In the genomic region with DNA sequence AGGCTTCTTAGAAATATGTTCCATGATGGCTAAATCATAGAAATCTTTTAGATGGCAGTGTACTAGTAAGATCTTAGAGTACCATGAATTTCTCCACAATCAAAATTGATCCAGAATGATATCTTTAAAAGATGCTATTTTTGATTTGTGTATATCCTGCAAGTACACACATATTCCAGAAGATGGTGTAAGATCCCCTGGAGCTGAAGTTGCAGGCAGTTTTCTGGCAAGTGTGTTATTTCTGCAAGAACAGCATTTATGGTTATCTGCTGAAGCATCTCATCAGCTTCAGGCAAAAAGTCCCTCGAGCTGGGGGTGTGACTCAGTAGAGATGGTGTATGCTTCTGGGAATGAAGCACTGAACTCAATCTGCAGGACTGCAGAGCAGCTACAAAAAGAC, we compare ENCODE assay signal across 33 mouse cellular contexts.
DNase-seq lines count a peak whose midpoint lies in the region; ATAC-seq and TF ChIP-seq lines count a peak whose summit lies in the region.
"Had no signal": no experiment of that assay in that cellular context is flagged by ENCODE, and none has a peak within 500 bp of the region (broad histone marks: within the 10 kb centered on the region; RNA-seq: fewer than 3 reads in every experiment).

No protein-coding gene starts in this region.

- intact Hi-C loops in left cerebral cortex, adult 2 months (cut with DNase I): loop anchor here (5.0 to 10.0 kb wide), 5 partner anchors 316 to 1509 kb away; no protein-coding TSS in a partner anchor

- no peaks in the 10 kb centered on the region for H3K27me3 ChIP-seq in Patski
- H3K27me3 ChIP-seq: forebrain, embryonic 12.5 days; heart, embryonic 15.5 days; hindbrain, embryonic 13.5 days; limb, embryonic 13.5 days; lung, embryonic 15.5 days; megakaryocyte, embryonic 14.5 days; midbrain, embryonic 12.5 days; neural tube, embryonic 15.5 days had no signal

- peak; percentile 37 for TF ChIP-seq CTCF in left cerebral cortex, adult 2 months (IDR thresholded peaks at IDR 0.05)
- peak; percentile 13 for TF ChIP-seq CTCF in Patski (IDR thresholded peaks at IDR 0.05)

- H3K4me3 ChIP-seq in left cerebral cortex, adult 2 months: no peak overlapping the region
- H3K4me3 ChIP-seq: erythroblast, embryonic 14.5 days; forebrain, embryonic 12.5 days; heart, embryonic 10.5 days; heart, embryonic 15.5 days; hindbrain, embryonic 13.5 days; limb, embryonic 13.5 days; lung, embryonic 15.5 days; megakaryocyte, embryonic 14.5 days; midbrain, embryonic 12.5 days; neural tube, embryonic 15.5 days had no signal

- in situ Hi-C loops in Patski (cut with MboI; ENCODE audit: low pct_unique_long_range_greater_than_20kb): loop anchor here (5.0 to 25.0 kb wide), 2 partner anchors 1031 to 1211 kb away; no protein-coding TSS in a partner anchor

- H3K27ac ChIP-seq in left cerebral cortex, adult 2 months: no peak overlapping the region
- H3K27ac ChIP-seq: forebrain, embryonic 12.5 days; heart, embryonic 10.5 days; heart, embryonic 15.5 days; hindbrain, embryonic 13.5 days; limb, embryonic 13.5 days; lung, embryonic 15.5 days; midbrain, embryonic 12.5 days; neural tube, embryonic 15.5 days had no signal

- ATAC-seq in frontal cortex, adult (ENCODE audit: low TSS enrichment): peak; percentile 70
- no peak for ATAC-seq in Patski
- ATAC-seq: activated CD4-positive, CD25-positive, alpha-beta regulatory T cell, adult 4 months; CD4-positive, CD25-positive, alpha-beta regulatory T cell, adult 4 months; intestine, postnatal 0 days had no signal

- POLR2A ChIA-PET in Patski (lab: Charles Lee): interaction anchor here (0.5 to 0.6 kb wide), 2 partner anchors 12 to 1036 kb away, joined by 4 read pairs; no protein-coding TSS in a partner anchor

- no peak for DNase-seq in frontal cortex, postnatal 10 days (ENCODE audit: low spot score in 2 of 2)
- no peak for DNase-seq in left cerebral cortex, adult 2 months (ENCODE audit: extremely low spot score in 1 of 2, low spot score in 2 of 2)
- no peak for DNase-seq in left cerebral cortex, adult 11 months (ENCODE audit: low spot score)
- DNase-seq in Patski (ENCODE audit: low read depth, low spot score): no peak
- no peak for DNase-seq in adrenal gland, postnatal 14 days
- DNase-seq in adrenal gland, adult 18-20 months (ENCODE audit: low spot score in 2 of 2): no peak
- DNase-seq: adrenal gland, adult 8-10 months; cerebellum, adult 11-12 months; cerebellum, adult 9-11 months; gastrocnemius, postnatal 14 days; kidney, adult 9 months; kidney, postnatal 10 days; layer of hippocampus, adult 9-11 months; lung, postnatal 36 days; retina, postnatal 1 day; right cerebral cortex, postnatal 25 days; spleen, adult 18-20 months; thymus, adult 2 months; thymus, postnatal 36 days had no signal

- CTCF ChIA-PET in Patski (lab: Charles Lee): interaction anchor here (1.0 to 1.6 kb wide), 2 partner anchors 11 to 15 kb away, joined by 3 to 5 read pairs; no protein-coding TSS in a partner anchor
